Mouse (Mus musculus) embryonic facial prominence, embryonic 11.5 days (tissue): ENCODE data around the gene Glrx2. TPM values are rescaled to one million over a fixed set of nuclear protein-coding genes. Genes with fewer than 3 reads are reported as not detected.
A peak's percentile ranks its signal among the peaks of the same experiment; 100 is the strongest.

Source experiments
- ATAC-seq: fragments of 200-750 bp; cut with Nextera tagmentation; replicated peaks from 2 replicates; pipeline ENCODE4 v1.8.0; 2017; ENCODE audit warnings: low read depth; ENCODE audit not compliant: insufficient number of reproducible peaks, low FRiP score, low TSS enrichment
- DNase-seq: peaks from one replicate; pipeline ENCODE4 v3.0.0-alpha.2; 2015; ENCODE audit warnings: low spot score
- H3K27ac ChIP-seq: fragments of 300-500 bp; sonication (generic); replicated peaks from 2 replicates; pipeline ENCODE4 v1.5.1; 2014; ENCODE audit warnings: mild to moderate bottlenecking, low read depth, low read length, control low read depth
- H3K27me3 ChIP-seq: fragments of 300-500 bp; sonication (generic); 2 replicates; pipeline ENCODE4 v1.6.1; 2014; ENCODE audit warnings: mild to moderate bottlenecking, low read length, moderate library complexity, mixed read lengths; ENCODE audit not compliant: control insufficient read depth, insufficient read depth
- H3K36me3 ChIP-seq: fragments of 300-500 bp; sonication (generic); replicated peaks from 2 replicates; pipeline ENCODE4 v1.6.1; 2014; ENCODE audit warnings: low read depth, mild to moderate bottlenecking, low read length, moderate library complexity, mixed read lengths; ENCODE audit not compliant: control insufficient read depth, insufficient read depth
- H3K4me1 ChIP-seq: fragments of 300-500 bp; sonication (generic); 2 replicates; pipeline ENCODE4 v1.6.1; 2014; ENCODE audit warnings: low read length, mixed read lengths; ENCODE audit not compliant: control insufficient read depth, insufficient read depth
- H3K4me2 ChIP-seq: fragments of 300-500 bp; sonication (generic); 2 replicates; pipeline ENCODE4 v1.6.1; 2014; ENCODE audit warnings: low read depth, mild to moderate bottlenecking, control low read depth, low read length, moderate library complexity
- H3K4me3 ChIP-seq: fragments of 300-500 bp; sonication (generic); 2 replicates; pipeline ENCODE4 v1.5.1; 2014; ENCODE audit warnings: low read depth, low read length, control low read depth
- H3K9ac ChIP-seq: fragments of 300-500 bp; sonication (generic); replicated peaks from 2 replicates; pipeline ENCODE4 v1.6.1; 2014; ENCODE audit warnings: mild to moderate bottlenecking, control low read depth, low read length
- H3K9me3 ChIP-seq: fragments of 300-500 bp; sonication (generic); replicated peaks from 2 replicates; pipeline ENCODE4 v1.6.1; 2016; ENCODE audit warnings: mild to moderate bottlenecking, low read length, inconsistent platforms, mixed read lengths; ENCODE audit not compliant: control insufficient read depth
- WGBS: fragments of 180-500 bp; shearing (Covaris S2); extraction: QIAGEN DNeasy Blood & Tissue Kit; methylation state at CpG from one replicate; pipeline ENCODE4 v1.1.7; 2014; 5-methylcytosine and 5-hydroxymethylcytosine counted together
- polyA plus RNA-seq: library from polyadenylated mRNA; unstranded; fragments of >200 nt; fragmentation: Nextera tagmentation; extraction: Ambion mirVana; gene quantifications from 2 replicates; pipeline ENCODE4 v1.2.1, GENCODE M21; 2014

The Glrx2 gene
- polyA plus RNA-seq, 1 experiment from 2014 or later, result 87.3 TPM

- H3K27me3 ChIP-seq, result no peaks in the 10 kb centered on the region
- no peaks in the 10 kb centered on the region; the same call in 1 of the 2 replicates for H3K36me3 ChIP-seq
- WGBS, result 25% methylated on average over 10 of the region's 11 CpGs
- peak overlapping the region; percentile 62 for H3K4me2 ChIP-seq
- no peaks in the 10 kb centered on the region; the same call in 1 of the 2 replicates for H3K4me1 ChIP-seq
- H3K9ac ChIP-seq, result peak overlapping the region; percentile 88
- peak overlapping the region; percentile 75 for H3K4me3 ChIP-seq
- H3K9me3 ChIP-seq, result no peaks in the 10 kb centered on the region
- no peak overlapping the region for H3K27ac ChIP-seq
- DNase-seq (no peak), ATAC-seq (no peak)
These were observed 22.7 kb downstream of the Glrx2 start for GRCm38 (mm10) chr1:143738811-143739210.

GRCm38 (mm10) chr1:143739361-143740350 lies 23.5 kb downstream of the Glrx2 start:
- WGBS, result under 1% methylated on average over 70 of the region's 71 CpGs
- H3K4me1 ChIP-seq, result no peaks in the 10 kb centered on the region; the same call in 1 of the 2 replicates
- ATAC-seq, result peak; percentile 88

GRCm38 (mm10) chr1:143740581-143740980 lies 24.4 kb downstream of the Glrx2 start:
- H3K36me3 ChIP-seq, result no peaks in the 10 kb centered on the region; the same call in 1 of the 2 replicates
- H3K9ac ChIP-seq, result no peak overlapping the region
- WGBS, result 94% methylated on average over 9 of the region's 10 CpGs
- H3K9me3 ChIP-seq, result no peaks in the 10 kb centered on the region
- no peak overlapping the region for H3K4me2 ChIP-seq
- no peak overlapping the region for H3K4me3 ChIP-seq
- ATAC-seq (no peak), DNase-seq (no peak)
- H3K27me3 ChIP-seq, result no peaks in the 10 kb centered on the region
- H3K4me1 ChIP-seq, result no peaks in the 10 kb centered on the region; the same call in 1 of the 2 replicates
- H3K27ac ChIP-seq, result no peak overlapping the region

More at GRCm38 (mm10) chr1:143739361-143740350, 23.5 kb downstream of the Glrx2 start:
- H3K27me3 ChIP-seq, result no peaks in the 10 kb centered on the region
- no peaks in the 10 kb centered on the region; the same call in 1 of the 2 replicates for H3K36me3 ChIP-seq
- H3K9ac ChIP-seq, result peak overlapping the region; percentile 88
- peak overlapping the region; percentile 75 for H3K4me3 ChIP-seq
- no peaks in the 10 kb centered on the region for H3K9me3 ChIP-seq
- peak; percentile 89 for DNase-seq
- peak overlapping the region; percentile 62 for H3K4me2 ChIP-seq
- peak overlapping the region; percentile 62 for H3K27ac ChIP-seq

GRCm38 (mm10) chr1:143741331-143741730 lies 25.2 kb downstream of the Glrx2 start:
- Histone ChIP-seq H3K4me1 (no peaks in the 10 kb centered on the region; the same call in 1 of the 2 replicates), H3K27ac (no peak overlapping the region), H3K36me3 (no peaks in the 10 kb centered on the region; the same call in 1 of the 2 replicates), H3K9ac (no peak overlapping the region), H3K27me3 (no peaks in the 10 kb centered on the region), H3K9me3 (no peaks in the 10 kb centered on the region), H3K4me2 (no peak overlapping the region), H3K4me3 (no peak overlapping the region)
- no peak for ATAC-seq
- no peak for DNase-seq
- WGBS, result 90% methylated on average over 5 of the region's 5 CpGs

- no peaks in the 10 kb centered on the region for H3K27me3 ChIP-seq
- WGBS, result 72% methylated on average over 6 of the region's 6 CpGs
- H3K4me1 ChIP-seq, result no peaks in the 10 kb centered on the region; the same call in 1 of the 2 replicates
- no peak for DNase-seq
- no peaks in the 10 kb centered on the region; the same call in 1 of the 2 replicates for H3K36me3 ChIP-seq
- no peaks in the 10 kb centered on the region for H3K9me3 ChIP-seq
- no peak overlapping the region for H3K4me2 ChIP-seq
- no peak overlapping the region for H3K4me3 ChIP-seq
- H3K27ac ChIP-seq, result no peak overlapping the region
- no peak overlapping the region for H3K9ac ChIP-seq
- no peak for ATAC-seq
These were observed 26.0 kb downstream of the Glrx2 start for GRCm38 (mm10) chr1:143742186-143742585.

- H3K4me3 ChIP-seq, result no peak overlapping the region
- no peaks in the 10 kb centered on the region for H3K27me3 ChIP-seq
- H3K36me3 ChIP-seq, result no peaks in the 10 kb centered on the region; the same call in 1 of the 2 replicates
- 87% methylated on average over 10 of the region's 10 CpGs for WGBS
- no peaks in the 10 kb centered on the region for H3K9me3 ChIP-seq
- no peak for ATAC-seq
- no peaks in the 10 kb centered on the region for H3K4me1 ChIP-seq
- H3K9ac ChIP-seq, result no peak overlapping the region
- H3K27ac ChIP-seq, result no peak overlapping the region
- no peak overlapping the region for H3K4me2 ChIP-seq
- DNase-seq, result no peak
These were observed 29.7 kb downstream of the Glrx2 start for GRCm38 (mm10) chr1:143745871-143746270.

GRCm38 (mm10) chr1:143762159-143762558 lies 46.0 kb downstream of the Glrx2 start:
- no peak for ATAC-seq
- Histone ChIP-seq H3K9me3 (no peaks in the 10 kb centered on the region), H3K36me3 (no peaks in the 10 kb centered on the region; the same call in 1 of the 2 replicates)

GRCm38 (mm10) chr1:143764443-143764842 lies 48.3 kb downstream of the Glrx2 start:
- no peaks in the 10 kb centered on the region; the same call in 1 of the 2 replicates for H3K36me3 ChIP-seq
- no peak overlapping the region for H3K4me2 ChIP-seq
- no peak for DNase-seq
- no peak overlapping the region for H3K27ac ChIP-seq
- no peaks in the 10 kb centered on the region for H3K27me3 ChIP-seq
- H3K4me1 ChIP-seq, result no peaks in the 10 kb centered on the region
- H3K9me3 ChIP-seq, result no peaks in the 10 kb centered on the region
- no peak overlapping the region for H3K9ac ChIP-seq
- ATAC-seq, result no peak
- H3K4me3 ChIP-seq, result no peak overlapping the region
- 79% methylated on average over 1 of the region's 1 CpGs for WGBS

More at GRCm38 (mm10) chr1:143762159-143762558, 46.0 kb downstream of the Glrx2 start:
- H3K27me3 ChIP-seq, result no peaks in the 10 kb centered on the region
- H3K4me3 ChIP-seq, result no peak overlapping the region
- 92% methylated on average over 8 of the region's 8 CpGs for WGBS
- no peak overlapping the region for H3K27ac ChIP-seq
- no peak overlapping the region for H3K9ac ChIP-seq
- H3K4me2 ChIP-seq, result no peak overlapping the region
- H3K4me1 ChIP-seq, result no peaks in the 10 kb centered on the region
- DNase-seq, result no peak
